Mouse (Mus musculus) CH12.LX (cell line): ENCODE data around the gene Fnip1.

Experiments
- CHD2 ChIP-seq: IDR thresholded peaks from 2 replicates; pipeline ENCODE4 v1.6.1; 2011; ENCODE audit warnings: low read length, improper control_type of control experiment
- CTCF ChIP-seq, 2 experiments: IDR thresholded peaks in 1 of 2; conservative IDR thresholded peaks in 1 of 2; 2 replicates each; pipeline ENCODE4 v1.5.1; 2011 to 2012; ENCODE audit warnings: low read depth in 2 of 2, low read length in 2 of 2, improper control_type of control experiment in 1 of 2, inconsistent platforms in 1 of 2, mild to moderate bottlenecking in 1 of 2, moderate library complexity in 1 of 2
- E2F4 ChIP-seq: IDR thresholded peaks from 2 replicates; pipeline ENCODE4 v1.6.1; 2011; ENCODE audit warnings: low read depth, low read length, improper control_type of control experiment; ENCODE audit not compliant: insufficient replicate concordance
- MAFK ChIP-seq: IDR thresholded peaks from 2 replicates; pipeline ENCODE4 v1.6.1; 2011; ENCODE audit warnings: low read length, improper control_type of control experiment; ENCODE audit not compliant: insufficient replicate concordance
- MXI1 ChIP-seq: IDR thresholded peaks from 2 replicates; pipeline ENCODE4 v1.6.1; 2011; ENCODE audit warnings: mild to moderate bottlenecking, low read depth, low read length, improper control_type of control experiment
- NRF1 ChIP-seq: IDR thresholded peaks from 2 replicates; pipeline ENCODE4 v1.6.1; 2014; ENCODE audit warnings: low read depth, mild to moderate bottlenecking, inconsistent platforms, low read length, improper control_type of control experiment, moderate library complexity
- PAX5 ChIP-seq: IDR thresholded peaks from 2 replicates; pipeline ENCODE4 v1.6.1; 2012; ENCODE audit warnings: low read length, inconsistent platforms, mixed read lengths
- POLR2A ChIP-seq: IDR thresholded peaks from 2 replicates; pipeline ENCODE4 v1.6.1; 2011; ENCODE audit warnings: low read depth, mild to moderate bottlenecking, improper control_type of control experiment, low read length
- RCOR1 ChIP-seq: conservative IDR thresholded peaks from 2 replicates; pipeline ENCODE4 v1.6.1; 2012; ENCODE audit warnings: low read depth, mild to moderate bottlenecking, inconsistent platforms, low read length, improper control_type of control experiment
- TBP ChIP-seq: conservative IDR thresholded peaks from 2 replicates; pipeline ENCODE4 v1.6.1; 2011; ENCODE audit warnings: low read depth, low read length, improper control_type of control experiment
- UBTF ChIP-seq: IDR thresholded peaks from 2 replicates; pipeline ENCODE4 v1.6.1; 2012; ENCODE audit warnings: low read depth, mild to moderate bottlenecking, inconsistent platforms, low read length, improper control_type of control experiment, moderate library complexity
- ZC3H11A ChIP-seq: IDR thresholded peaks from 2 replicates; pipeline ENCODE4 v1.6.1; 2012; ENCODE audit warnings: low read depth, mild to moderate bottlenecking, inconsistent platforms, low read length, improper control_type of control experiment
- ZNF384 ChIP-seq: IDR thresholded peaks from 2 replicates; pipeline ENCODE4 v1.6.1; 2012; ENCODE audit warnings: low read depth, low read length, improper control_type of control experiment, inconsistent platforms

- TF ChIP-seq MAFK (no peak), CTCF (conservative IDR thresholded peaks at IDR 0.05 in 1 of 2, IDR thresholded peaks at IDR 0.05 in 1 of 2; ENCODE audit: low read depth in 2 of 2, low read length in 2 of 2) (no peak), UBTF (no peak), POLR2A (no peak), CHD2 (no peak), E2F4 (no peak), NRF1 (no peak), MXI1 (no peak), ZC3H11A (no peak), RCOR1 (no peak), TBP (no peak), PAX5 (no peak), ZNF384 (no peak)
Observed at GRCm38 (mm10) chr11:54530916-54531315, 92.9 kb downstream of the Fnip1 start.
